Mouse (Mus musculus) liver, embryonic 12.5 days (tissue): ENCODE data around the gene Cd300a. TPM values are rescaled to one million over a fixed set of nuclear protein-coding genes. Genes with fewer than 3 reads are reported as not detected.

Experiments
- ATAC-seq: fragments of 200-750 bp; cut with Nextera tagmentation; 2 replicates; pipeline ENCODE4 v1.8.0; 2017; ENCODE audit warnings: moderate number of reproducible peaks, mild to moderate bottlenecking, moderate library complexity
- H3K27ac ChIP-seq: fragments of 300-500 bp; sonication (generic); 2 replicates; pipeline ENCODE4 v1.5.1; 2016; ENCODE audit warnings: mild to moderate bottlenecking
- H3K27me3 ChIP-seq: fragments of 300-500 bp; sonication (generic); replicated peaks from 2 replicates; pipeline ENCODE4 v1.6.1; 2016; ENCODE audit warnings: mild to moderate bottlenecking, moderate library complexity
- H3K36me3 ChIP-seq: fragments of 300-500 bp; sonication (generic); 2 replicates; pipeline ENCODE4 v1.6.1; 2016; ENCODE audit warnings: mild to moderate bottlenecking, moderate library complexity
- H3K4me1 ChIP-seq: fragments of 300-500 bp; sonication (generic); 2 replicates; pipeline ENCODE4 v1.6.1; 2016
- H3K4me2 ChIP-seq: fragments of 300-500 bp; sonication (generic); 2 replicates; pipeline ENCODE4 v1.6.1; 2016; ENCODE audit warnings: mild to moderate bottlenecking, moderate library complexity
- H3K4me3 ChIP-seq: fragments of 300-500 bp; sonication (generic); 2 replicates; pipeline ENCODE4 v1.5.1; 2016; ENCODE audit warnings: mild to moderate bottlenecking, moderate library complexity
- H3K9ac ChIP-seq: fragments of 300-500 bp; sonication (generic); 2 replicates; pipeline ENCODE4 v1.6.1; 2016; ENCODE audit warnings: mild to moderate bottlenecking, moderate library complexity
- H3K9me3 ChIP-seq: fragments of 300-500 bp; sonication (generic); replicated peaks from 2 replicates; pipeline ENCODE4 v1.6.1; 2016; ENCODE audit warnings: mild to moderate bottlenecking, moderate library complexity
- WGBS: fragments of 180-500 bp; shearing (Covaris S2); methylation state at CpG from one replicate; pipeline ENCODE4 v1.1.7; 2016; ENCODE audit not compliant: insufficient replicate concordance; 5-methylcytosine and 5-hydroxymethylcytosine counted together
- polyA plus RNA-seq: library from polyadenylated mRNA; unstranded; fragments of >200 nt; fragmentation: Nextera tagmentation; extraction: Ambion mirVana; gene quantifications from 2 replicates; pipeline ENCODE4 v1.2.1, GENCODE M21; 2016

The Cd300a gene
- polyA plus RNA-seq, 1 experiment from 2014 or later, result 4.6 TPM

- no peak overlapping the region for H3K4me3 ChIP-seq
- ATAC-seq, result no peak
- 18% methylated on average over 7 of the region's 7 CpGs for WGBS
Measured at GRCm38 (mm10) chr11:114914978-114915377, 25.1 kb downstream of the Cd300a start.

DNA sequence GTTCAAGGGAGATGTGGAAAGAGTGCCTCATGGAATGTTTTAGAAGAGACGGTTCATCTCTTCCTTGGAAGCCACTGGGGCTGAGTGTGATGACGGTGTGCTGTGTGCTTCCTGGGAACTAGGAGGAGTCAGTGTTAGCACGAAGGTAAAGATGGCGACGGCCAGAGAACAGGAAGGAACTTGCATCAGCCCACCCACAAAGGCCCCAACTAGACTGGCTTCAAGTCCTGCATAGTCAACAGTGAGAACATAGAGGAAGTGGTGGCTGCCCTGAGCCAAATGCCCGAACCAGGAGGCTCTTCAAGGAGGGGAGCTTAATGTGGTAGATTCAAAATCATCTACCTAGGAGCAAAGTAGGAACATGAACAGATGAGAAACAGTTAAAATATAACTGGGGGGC, 27.3 kb downstream of the Cd300a start:
- Histone ChIP-seq H3K9me3 (no peaks in the 10 kb centered on the region; the same call in 1 of the 2 replicates), H3K27ac (no peak overlapping the region), H3K4me3 (no peak overlapping the region), H3K9ac (no peak overlapping the region), H3K36me3 (no peaks in the 10 kb centered on the region), H3K4me2 (no peak overlapping the region), H3K4me1 (0 out of 2 replicates have a peak, but pooled peaks cover 8% of the 10 kb centered on the region), H3K27me3 (no peaks in the 10 kb centered on the region)
- 36% methylated on average over 6 of the region's 6 CpGs for WGBS
- no peak for ATAC-seq

More at GRCm38 (mm10) chr11:114914978-114915377, 25.1 kb downstream of the Cd300a start:
- H3K27ac ChIP-seq, result 0 out of 2 replicates have a peak overlapping the region, but pooled peaks have one; percentile 9
- H3K9me3 ChIP-seq, result no peaks in the 10 kb centered on the region; the same call in 1 of the 2 replicates
- H3K4me2 ChIP-seq, result no peak overlapping the region
- H3K27me3 ChIP-seq, result no peaks in the 10 kb centered on the region
- H3K4me1 ChIP-seq, result 0 out of 2 replicates have a peak, but pooled peaks cover 8% of the 10 kb centered on the region
- no peaks in the 10 kb centered on the region for H3K36me3 ChIP-seq
- no peak overlapping the region for H3K9ac ChIP-seq

DNA sequence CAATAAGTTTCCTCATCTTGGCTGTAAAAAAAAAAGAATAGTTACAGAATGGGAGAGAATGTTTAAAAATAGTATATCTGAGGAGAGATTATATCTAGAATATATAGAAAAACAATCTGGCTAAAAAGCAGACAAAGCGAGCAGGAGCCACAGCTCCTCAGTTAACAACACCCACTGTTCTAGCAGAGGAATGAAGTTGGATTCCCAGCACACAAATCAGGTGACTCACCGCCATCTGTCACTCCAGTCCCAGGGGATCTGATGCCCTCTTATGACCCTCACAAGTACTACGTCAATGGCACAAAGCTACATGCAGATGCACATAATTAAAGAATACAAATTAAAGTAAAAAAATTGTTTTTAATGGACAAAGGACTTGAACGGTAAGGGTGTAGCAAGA, 32.6 kb downstream of the Cd300a start:
- H3K4me1 ChIP-seq, result no peaks in the 10 kb centered on the region
- no peak for ATAC-seq

GRCm38 (mm10) chr11:114923961-114924360, 34.1 kb downstream of the Cd300a start:
- no peak overlapping the region for H3K4me3 ChIP-seq
- no peak overlapping the region for H3K9ac ChIP-seq
- no peaks in the 10 kb centered on the region for H3K36me3 ChIP-seq
- ATAC-seq, result no peak
- H3K27ac ChIP-seq, result no peak overlapping the region
- no peaks in the 10 kb centered on the region for H3K4me1 ChIP-seq
- no peaks in the 10 kb centered on the region; the same call in 1 of the 2 replicates for H3K9me3 ChIP-seq
- H3K4me2 ChIP-seq, result no peak overlapping the region
- H3K27me3 ChIP-seq, result no peaks in the 10 kb centered on the region
- WGBS, result 64% methylated on average over 4 of the region's 4 CpGs

More for the DNA sequence above, 32.6 kb downstream of the Cd300a start:
- H3K9me3 ChIP-seq, result no peaks in the 10 kb centered on the region; the same call in 1 of the 2 replicates
- no peaks in the 10 kb centered on the region for H3K36me3 ChIP-seq
- H3K27ac ChIP-seq, result no peak overlapping the region
- 74% methylated on average over 4 of the region's 4 CpGs for WGBS
- H3K4me3 ChIP-seq, result no peak overlapping the region
- no peak overlapping the region for H3K9ac ChIP-seq
- H3K4me2 ChIP-seq, result no peak overlapping the region
- H3K27me3 ChIP-seq, result no peaks in the 10 kb centered on the region

DNA sequence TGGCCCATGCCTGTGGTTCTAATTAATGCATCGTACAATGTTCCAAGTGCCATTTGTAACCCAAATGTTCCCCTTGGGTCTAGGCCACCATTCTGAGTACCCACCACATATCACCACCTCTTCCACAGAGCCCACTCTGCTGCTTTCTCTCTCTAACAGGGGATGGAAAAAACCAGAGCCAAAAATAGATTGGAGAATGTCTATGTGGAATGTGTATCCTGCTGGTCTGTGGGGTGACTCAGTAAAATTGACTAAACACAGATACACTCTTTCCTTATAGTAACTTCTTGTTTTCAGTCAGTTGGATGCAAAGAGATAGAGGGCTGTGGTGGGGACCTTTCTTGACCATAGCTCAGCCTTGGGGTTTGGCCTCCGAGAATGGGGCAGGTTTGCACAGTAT, 39.7 kb downstream of the Cd300a start:
- Histone ChIP-seq H3K27ac (no peak overlapping the region), H3K9me3 (no peaks in the 10 kb centered on the region), H3K36me3 (no peaks in the 10 kb centered on the region), H3K27me3 (no peaks in the 10 kb centered on the region), H3K4me2 (no peak overlapping the region), H3K4me1 (0 out of 2 replicates have a peak, but pooled peaks cover 7% of the 10 kb centered on the region), H3K9ac (no peak overlapping the region), H3K4me3 (no peak overlapping the region)
- ATAC-seq, result no peak
- 39% methylated on average over 2 of the region's 2 CpGs for WGBS

DNA sequence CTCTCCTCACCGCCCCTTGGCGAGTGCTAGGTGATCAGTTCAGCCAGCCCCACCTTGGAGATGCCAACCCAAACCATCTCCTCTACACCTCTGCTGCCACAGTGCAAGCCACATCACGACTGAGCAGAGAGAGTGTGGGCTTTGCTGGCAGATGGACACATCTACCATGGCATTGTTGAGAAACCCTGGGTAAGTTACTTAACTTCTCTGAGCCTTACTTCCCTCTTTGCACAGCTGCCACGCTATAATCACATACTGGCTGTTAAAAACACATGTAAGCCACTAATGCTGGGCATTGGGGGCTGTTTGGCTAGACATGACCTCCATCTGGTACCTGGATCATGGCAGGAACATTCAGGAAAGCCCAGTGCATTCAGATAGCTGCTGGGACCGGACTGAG, 41.2 kb downstream of the Cd300a start:
- no peak for ATAC-seq
- H3K9ac ChIP-seq, result no peak overlapping the region
- H3K27me3 ChIP-seq, result 0 out of 2 replicates have a peak, but pooled peaks cover 4% of the 10 kb centered on the region
- no peaks in the 10 kb centered on the region for H3K9me3 ChIP-seq
- no peaks in the 10 kb centered on the region for H3K36me3 ChIP-seq
- H3K4me2 ChIP-seq, result no peak overlapping the region
- WGBS, result 51% methylated on average over 5 of the region's 5 CpGs
- 0 out of 2 replicates have a peak, but pooled peaks cover 7% of the 10 kb centered on the region for H3K4me1 ChIP-seq
- H3K27ac ChIP-seq, result no peak overlapping the region
- H3K4me3 ChIP-seq, result no peak overlapping the region

DNA sequence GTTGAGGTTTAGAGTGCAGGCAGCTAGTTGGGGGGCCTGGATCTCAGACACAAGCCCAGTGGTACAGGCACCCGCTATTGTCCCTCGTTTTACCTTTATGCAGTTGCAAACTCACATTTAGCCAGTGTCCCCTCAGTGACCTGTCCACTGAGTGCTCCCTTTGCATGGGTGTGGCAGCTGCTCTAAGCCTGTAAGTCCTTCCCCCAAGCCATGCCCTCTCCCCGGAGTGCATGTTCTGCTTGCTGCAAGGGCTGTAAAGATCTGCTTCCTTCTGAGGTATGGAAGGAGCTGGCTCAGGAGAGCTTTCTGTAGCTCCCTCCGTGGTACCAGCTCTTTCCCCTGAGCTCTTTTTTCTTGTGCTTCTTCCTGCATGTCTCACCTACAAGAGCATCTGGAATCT, 43.8 kb downstream of the Cd300a start:
- 54% methylated on average over 4 of the region's 4 CpGs for WGBS
- Histone ChIP-seq H3K4me3 (no peak overlapping the region), H3K4me2 (no peak overlapping the region), H3K4me1 (0 out of 2 replicates have a peak, but pooled peaks cover 7% of the 10 kb centered on the region), H3K9me3 (no peaks in the 10 kb centered on the region), H3K9ac (no peak overlapping the region), H3K27me3 (0 out of 2 replicates have a peak, but pooled peaks cover 4% of the 10 kb centered on the region), H3K27ac (no peak overlapping the region), H3K36me3 (no peaks in the 10 kb centered on the region)
- no peak for ATAC-seq

DNA sequence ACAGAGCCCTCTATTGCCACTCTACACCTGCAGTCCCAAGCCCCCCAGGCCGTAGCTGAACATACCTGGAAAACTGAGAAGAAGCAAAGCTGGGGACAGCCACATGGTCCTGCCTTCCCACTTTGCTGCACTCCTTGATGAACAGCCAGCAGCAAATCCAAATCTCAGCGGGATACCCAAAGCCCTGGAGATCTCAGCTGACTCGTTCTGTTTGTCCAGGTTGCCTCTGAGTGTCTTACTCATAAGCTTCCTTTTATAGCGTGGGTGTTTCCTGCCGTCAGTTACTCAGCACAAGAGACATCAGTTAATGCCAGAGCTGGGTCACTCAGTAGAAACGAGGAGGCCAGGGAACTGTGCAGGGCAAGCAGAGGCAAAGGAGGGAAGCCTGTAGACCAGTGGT, 44.3 kb downstream of the Cd300a start, which contains the start of gene Cd300lb:
Gene Cd300lb, minus strand, starts transcription at position 243 of the 400 bp plus-strand sequence.
- WGBS, result 24% methylated on average over 6 of the region's 6 CpGs
- Histone ChIP-seq H3K36me3 (no peaks in the 10 kb centered on the region), H3K4me1 (0 out of 2 replicates have a peak, but pooled peaks cover 7% of the 10 kb centered on the region), H3K27me3 (0 out of 2 replicates have a peak, but pooled peaks cover 4% of the 10 kb centered on the region), H3K9me3 (no peaks in the 10 kb centered on the region), H3K27ac (no peak within 1 kb of the TSS), H3K4me2 (no peak within 1 kb of the TSS), H3K4me3 (no peak within 1 kb of the TSS), H3K9ac (no peak within 1 kb of the TSS)
- ATAC-seq, result no peak

Other genes starting within 250 kb of the Cd300a start
- 1,173 and 1,181 TPM in 2 replicates for gene Rpl38, start 221.5 kb upstream of the Cd300a start, polyA plus RNA-seq
- gene Ttyh2, start 214.6 kb upstream of the Cd300a start, polyA plus RNA-seq, result 5.6 and 6.1 TPM in 2 replicates
- 0.05 TPM in 1 of 2 replicates, not detected in the other for gene Dnaic2, start 162.6 kb upstream of the Cd300a start, polyA plus RNA-seq
- gene Kif19a, start 124.7 kb upstream of the Cd300a start, polyA plus RNA-seq, result 0.13 TPM in 1 of 2 replicates, not detected in the other
- not detected in 2 replicates for gene Btbd17, start 94.1 kb upstream of the Cd300a start, polyA plus RNA-seq
- not detected in 2 replicates for gene Gpr142, start 91.1 kb upstream of the Cd300a start, polyA plus RNA-seq
- 14.3 TPM in 2 replicates for gene Gprc5c, start 38.9 kb upstream of the Cd300a start, polyA plus RNA-seq
- 0.39 and 0.67 TPM in 2 replicates for gene Cd300lb, start 44.3 kb downstream of the Cd300a start, polyA plus RNA-seq
- not detected in 2 replicates for gene Cd300c, start 79.1 kb downstream of the Cd300a start, polyA plus RNA-seq
- gene Cd300ld, start 99.9 kb downstream of the Cd300a start, polyA plus RNA-seq, result 0.48 and 0.67 TPM in 2 replicates
- 3.0 and 3.4 TPM in 2 replicates for gene Cd300c2, start 111.8 kb downstream of the Cd300a start, polyA plus RNA-seq
- not detected in 2 replicates for gene Cd300ld2, start 126.2 kb downstream of the Cd300a start, polyA plus RNA-seq
- not detected in 2 replicates for gene Cd300ld4, start 137.0 kb downstream of the Cd300a start, polyA plus RNA-seq
- gene Cd300ld5, start 147.7 kb downstream of the Cd300a start, polyA plus RNA-seq, result not detected in 2 replicates
- gene Cd300ld3, start 158.4 kb downstream of the Cd300a start, polyA plus RNA-seq, result 0.23 TPM in 1 of 2 replicates, not detected in the other
- gene Cd300e, start 172.1 kb downstream of the Cd300a start, polyA plus RNA-seq, result 0.50 and 0.61 TPM in 2 replicates
- 4.7 and 6.1 TPM in 2 replicates for gene Rab37, start 201.4 kb downstream of the Cd300a start, polyA plus RNA-seq
- 0.90 and 1.3 TPM in 2 replicates for gene Cd300lf, start 244.0 kb downstream of the Cd300a start, polyA plus RNA-seq